Comparison of ENCODE assay signal across 25 mouse cellular contexts in genomic region chr6:99811842-99812241, GRCm38 (mm10).
DNase-seq lines count a peak whose midpoint lies in the region; ATAC-seq and TF ChIP-seq lines count a peak whose summit lies in the region.
"Had no signal": no experiment of that assay in that cellular context is flagged by ENCODE, and none has a peak within 500 bp of the region (broad histone marks: within the 10 kb centered on the region; RNA-seq: fewer than 3 reads in every experiment).

No protein-coding gene starts in this region.

- no peak for DNase-seq in lung, embryonic 14.5 days
- no peak for DNase-seq in lung, postnatal 10 days
- DNase-seq in limb, embryonic 10.5 days (ENCODE audit: low spot score) = no peak
- no peak for DNase-seq in stomach, postnatal 0 days (ENCODE audit: low spot score)
- DNase-seq in spleen, postnatal 36 days (ENCODE audit: low spot score in 2 of 2) = no peak
- DNase-seq: adrenal gland, postnatal 25 days; B cell, adult 2 months; cerebellum, adult 11-12 months; gastrocnemius, postnatal 36 days; kidney, adult 2 months; layer of hippocampus, adult 9-11 months; right cerebral cortex, adult 18-20 months; right cerebral cortex, postnatal 4 days; thymus, postnatal 25 days had no signal

- peak overlapping the region; percentile 65 for H3K27ac ChIP-seq in lung, embryonic 14.5 days (ENCODE audit: low read depth)
- peak overlapping the region; percentile 83 for H3K27ac ChIP-seq in intestine, embryonic 16.5 days (ENCODE audit: low read length)
- peak overlapping the region; percentile 1; the same call in 1 of the 2 replicates for H3K27ac ChIP-seq in limb, embryonic 10.5 days
- H3K27ac ChIP-seq in stomach, postnatal 0 days (replicated peaks) = 0 out of 2 replicates have a peak overlapping the region, but pooled peaks have one; percentile 24
- no peak overlapping the region for H3K27ac ChIP-seq in kidney, embryonic 15.5 days
- H3K27ac ChIP-seq: heart, adult 2 months; hindbrain, embryonic 14.5 days; limb, embryonic 12.5 days; midbrain, embryonic 12.5 days; neural tube, embryonic 12.5 days had no signal

- no peak for ATAC-seq in lung, embryonic 14.5 days (ENCODE audit: insufficient read depth)
- peak; percentile 82 for ATAC-seq in intestine, embryonic 16.5 days
- peak; percentile 5; the same call in 1 of the 2 replicates for ATAC-seq in stomach, postnatal 0 days (ENCODE audit: low FRiP score, low TSS enrichment)
- no peak for ATAC-seq in kidney, embryonic 15.5 days (replicated peaks; ENCODE audit: low FRiP score)

- peaks cover 7% of the 10 kb centered on the region; the same call in 1 of the 2 replicates for H3K4me1 ChIP-seq in lung, embryonic 14.5 days (ENCODE audit: insufficient read depth)
- peaks cover 20% of the 10 kb centered on the region for H3K4me1 ChIP-seq in intestine, embryonic 16.5 days (ENCODE audit: control insufficient read depth, insufficient read depth, low read length)
- peaks cover 11% of the 10 kb centered on the region for H3K4me1 ChIP-seq in limb, embryonic 10.5 days
- H3K4me1 ChIP-seq in stomach, postnatal 0 days (replicated peaks; ENCODE audit: control insufficient read depth, insufficient read depth) = peaks cover 4% of the 10 kb centered on the region; the same call in 1 of the 2 replicates
- peaks cover 9% of the 10 kb centered on the region for H3K4me1 ChIP-seq in kidney, embryonic 15.5 days
- H3K4me1 ChIP-seq: megakaryocyte, embryonic 14.5 days; neural tube, embryonic 12.5 days had no signal

- no peak for TF ChIP-seq EP300 in stomach, postnatal 0 days (optimal IDR thresholded peaks at IDR 0.05)

- no peaks in the 10 kb centered on the region for H3K9me3 ChIP-seq in lung, embryonic 14.5 days (ENCODE audit: low read depth, low read length)
- 0 out of 2 replicates have a peak, but pooled peaks cover 2% of the 10 kb centered on the region for H3K9me3 ChIP-seq in intestine, embryonic 16.5 days (ENCODE audit: control insufficient read depth, low read length)
- no peaks in the 10 kb centered on the region for H3K9me3 ChIP-seq in limb, embryonic 10.5 days (replicated peaks)
- H3K9me3 ChIP-seq in stomach, postnatal 0 days (ENCODE audit: control insufficient read depth, low read length) = no peaks in the 10 kb centered on the region
- no peaks in the 10 kb centered on the region for H3K9me3 ChIP-seq in kidney, embryonic 15.5 days (replicated peaks)
- H3K9me3 ChIP-seq: limb, embryonic 12.5 days; midbrain, embryonic 12.5 days; neural tube, embryonic 12.5 days had no signal

- H3K9ac ChIP-seq in lung, embryonic 14.5 days = no peak overlapping the region
- H3K9ac ChIP-seq in intestine, embryonic 16.5 days (ENCODE audit: low read depth, low read length) = no peak overlapping the region
- H3K9ac ChIP-seq in stomach, postnatal 0 days (ENCODE audit: low read length) = no peak overlapping the region
- no peak overlapping the region for H3K9ac ChIP-seq in kidney, embryonic 15.5 days
- H3K9ac ChIP-seq: heart, embryonic 12.5 days; hindbrain, embryonic 14.5 days; limb, embryonic 12.5 days; midbrain, embryonic 12.5 days; neural tube, embryonic 12.5 days had no signal

- no peaks in the 10 kb centered on the region for H3K36me3 ChIP-seq in lung, embryonic 14.5 days (ENCODE audit: insufficient read depth)
- no peaks in the 10 kb centered on the region for H3K36me3 ChIP-seq in intestine, embryonic 16.5 days (ENCODE audit: control insufficient read depth, insufficient read depth, low read length)
- no peaks in the 10 kb centered on the region for H3K36me3 ChIP-seq in limb, embryonic 10.5 days
- H3K36me3 ChIP-seq in stomach, postnatal 0 days (ENCODE audit: control insufficient read depth, insufficient read depth, low read length) = no peaks in the 10 kb centered on the region
- no peaks in the 10 kb centered on the region for H3K36me3 ChIP-seq in kidney, embryonic 15.5 days
- H3K36me3 ChIP-seq: heart, embryonic 12.5 days; limb, embryonic 12.5 days; midbrain, embryonic 12.5 days; neural tube, embryonic 12.5 days had no signal

- H3K27me3 ChIP-seq in lung, embryonic 14.5 days (ENCODE audit: insufficient read depth, low read length) = no peaks in the 10 kb centered on the region
- H3K27me3 ChIP-seq in intestine, embryonic 16.5 days (replicated peaks; ENCODE audit: control insufficient read depth, insufficient read depth, low read length) = no peaks in the 10 kb centered on the region
- peaks cover 39% of the 10 kb centered on the region for H3K27me3 ChIP-seq in limb, embryonic 10.5 days (ENCODE audit: low read depth, poor library complexity, severe bottlenecking)
- no peaks in the 10 kb centered on the region for H3K27me3 ChIP-seq in stomach, postnatal 0 days (ENCODE audit: control insufficient read depth, insufficient read depth, low read length)
- H3K27me3 ChIP-seq in kidney, embryonic 15.5 days = peaks cover 6% of the 10 kb centered on the region; the same call in 1 of the 2 replicates
- H3K27me3 ChIP-seq: neural tube, embryonic 12.5 days had no signal

- 66% methylated on average over 4 of the region's 4 CpGs for WGBS in lung, embryonic 14.5 days
- 71% methylated on average over 4 of the region's 4 CpGs for WGBS in intestine, embryonic 16.5 days
- 87% methylated on average over 4 of the region's 4 CpGs for WGBS in limb, embryonic 10.5 days
- WGBS in stomach, postnatal 0 days = 80% methylated on average over 4 of the region's 4 CpGs
- WGBS in kidney, embryonic 15.5 days = 86% methylated on average over 4 of the region's 4 CpGs

- H3K4me2 ChIP-seq in lung, embryonic 14.5 days = no peak overlapping the region
- H3K4me2 ChIP-seq in intestine, embryonic 16.5 days (ENCODE audit: low read depth, low read length) = peak overlapping the region; percentile 22
- H3K4me2 ChIP-seq in stomach, postnatal 0 days (replicated peaks; ENCODE audit: low read depth) = no peak overlapping the region
- no peak overlapping the region for H3K4me2 ChIP-seq in kidney, embryonic 15.5 days
- H3K4me2 ChIP-seq: heart, embryonic 12.5 days; hindbrain, embryonic 14.5 days; limb, embryonic 12.5 days; liver, embryonic 11.5 days; midbrain, embryonic 12.5 days; neural tube, embryonic 12.5 days had no signal

- no peak overlapping the region for H3K4me3 ChIP-seq in lung, embryonic 14.5 days (ENCODE audit: low read depth, low read length)
- H3K4me3 ChIP-seq in intestine, embryonic 16.5 days (ENCODE audit: low read length) = no peak overlapping the region
- no peak overlapping the region for H3K4me3 ChIP-seq in limb, embryonic 10.5 days
- H3K4me3 ChIP-seq in stomach, postnatal 0 days (ENCODE audit: low read depth, low read length) = no peak overlapping the region
- no peak overlapping the region for H3K4me3 ChIP-seq in kidney, embryonic 15.5 days (replicated peaks)
- H3K4me3 ChIP-seq: heart, adult 2 months; heart, embryonic 12.5 days; limb, embryonic 12.5 days; megakaryocyte, embryonic 14.5 days; midbrain, embryonic 12.5 days; myocyte; neural tube, embryonic 12.5 days had no signal

- no peak for TF ChIP-seq CTCF in lung, embryonic 14.5 days (IDR thresholded peaks at IDR 0.05; ENCODE audit: low read depth)
- no peak for TF ChIP-seq CTCF in stomach, postnatal 0 days (IDR thresholded peaks at IDR 0.05; ENCODE audit: low read depth)

Comparison
In these comparisons a context has a peak if more than half of its experiments do, and no peak if none do; other contexts are left out.
1. ATAC-seq: peak in intestine, embryonic 16.5 days (single experiment) and stomach, postnatal 0 days (single experiment); none in lung, embryonic 14.5 days (single experiment) and kidney, embryonic 15.5 days (single experiment).